Mouse (Mus musculus) adrenal gland, postnatal 36 days (tissue): ENCODE measurements around the gene Smim9. TPM values are rescaled to one million over a fixed set of nuclear protein-coding genes. Genes with fewer than 3 reads are reported as not detected.

Experiments
- DNase-seq, 2 experiments: peaks; one replicate each; pipeline ENCODE4 v3.0.0; 2021; ENCODE audit warnings: mixed read lengths in 1 of 2
- long read RNA-seq, 2 experiments: library from polyadenylated mRNA; stranded (forward); transcript quantifications; one replicate each; pipeline ENCODE4 v2.0.0; 2021; ENCODE audit warnings: borderline sequencing depth in 2 of 2
- total RNA-seq, 2 experiments: library from RNA; stranded (reverse); gene quantifications; 2 replicates each; pipeline ENCODE4 v1.2.3; 2021

Smim9 gene
- not detected for total RNA-seq
- long read RNA-seq, experiment 1: 0 reads
- long read RNA-seq, experiment 2: 0 reads

DNA sequence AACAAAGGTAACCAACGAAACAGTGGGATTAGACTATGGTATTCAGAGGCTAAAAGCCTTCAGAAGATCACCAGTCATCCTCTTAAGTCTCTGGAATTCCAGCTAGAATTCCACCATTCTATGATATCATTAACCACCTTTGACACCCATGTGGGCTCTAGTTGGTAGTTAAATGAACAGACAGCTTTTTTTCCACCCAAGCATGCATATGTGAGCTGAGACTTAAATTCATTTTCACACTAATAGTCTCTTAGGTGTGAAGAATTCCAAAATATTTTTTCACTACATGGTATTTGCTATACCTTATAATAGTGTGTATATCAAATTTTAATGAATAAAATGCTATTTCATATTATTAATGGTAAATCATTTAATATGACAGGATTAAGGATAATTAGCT, at the start of gene Smim9:
Smim9 (minus strand) TSS at position 101 of the 400 bp plus-strand sequence.
- no peak for DNase-seq

DNA sequence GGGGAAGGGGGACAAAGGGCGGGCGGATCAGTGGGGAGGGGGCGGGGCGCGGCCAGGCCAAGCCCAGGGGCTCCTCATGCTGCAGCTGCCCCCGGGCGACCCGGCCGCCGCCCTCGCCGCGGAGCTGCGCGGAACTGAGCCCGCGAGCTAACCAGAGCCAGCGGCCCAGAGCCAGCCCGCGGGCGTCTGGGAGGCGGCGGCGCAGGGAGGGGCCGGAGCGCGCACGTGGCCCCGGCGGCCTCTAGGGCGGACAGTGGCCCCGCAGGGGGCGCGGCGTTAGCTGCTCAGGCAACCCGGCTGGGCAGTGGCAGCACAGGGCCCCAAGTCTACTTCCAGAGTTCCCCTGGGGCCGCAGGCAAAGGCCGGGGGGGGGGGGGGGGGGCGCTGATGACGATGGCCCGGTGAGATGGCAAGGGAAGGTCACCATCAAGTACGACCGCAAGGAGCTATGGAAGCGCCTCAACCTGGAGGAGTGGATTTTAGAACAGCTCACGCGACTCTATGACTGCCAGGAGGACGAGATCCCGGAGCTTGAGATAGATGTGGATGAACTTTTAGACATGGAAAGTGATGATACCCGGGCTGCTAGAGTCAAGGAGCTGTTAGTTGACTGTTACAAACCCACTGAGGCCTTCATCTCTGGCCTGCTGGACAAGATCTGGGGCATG, 7.9 kb downstream of the Smim9 start:
- peak; percentile 56 to 75 for DNase-seq

DNA sequence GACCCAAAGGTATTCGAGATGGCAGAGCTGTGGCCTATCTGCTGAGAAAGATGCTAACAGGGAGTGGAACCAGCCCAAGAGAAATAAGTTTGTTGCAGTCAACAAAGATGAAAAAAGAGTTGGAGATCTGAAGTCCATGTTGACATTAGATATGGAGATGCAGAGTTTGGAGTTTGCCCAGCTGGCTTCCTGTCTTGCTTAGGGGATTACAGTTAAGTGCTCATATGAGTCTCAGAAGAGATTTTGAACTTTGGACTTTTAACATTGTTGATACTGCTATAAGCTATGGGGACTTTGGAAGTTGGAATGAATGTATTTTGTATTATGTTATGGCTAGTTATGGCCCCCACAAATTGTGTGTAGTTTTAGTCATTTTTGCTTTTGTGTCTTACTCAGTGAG, 11.3 kb downstream of the Smim9 start:
- no peak for DNase-seq

DNA sequence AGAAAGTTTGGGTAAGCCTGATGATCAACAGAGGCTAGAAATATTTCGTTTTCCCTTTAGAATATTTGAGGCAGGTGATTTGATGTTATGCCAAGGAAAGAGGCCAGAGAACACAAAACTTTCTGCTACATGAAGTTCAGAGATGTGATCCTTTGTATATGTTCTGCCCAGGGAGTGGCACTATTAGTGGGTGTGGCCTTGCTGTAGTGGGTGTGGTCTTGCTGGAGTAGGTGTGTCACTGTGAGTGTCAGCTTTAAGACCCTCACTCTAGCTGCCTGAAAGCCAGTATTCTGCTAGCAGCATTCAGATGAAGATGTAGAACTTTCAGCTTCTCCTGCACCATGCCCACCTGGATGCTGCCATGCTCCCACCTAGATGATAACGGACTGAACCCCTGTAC, 13.3 kb downstream of the Smim9 start:
- no peak for DNase-seq

DNA sequence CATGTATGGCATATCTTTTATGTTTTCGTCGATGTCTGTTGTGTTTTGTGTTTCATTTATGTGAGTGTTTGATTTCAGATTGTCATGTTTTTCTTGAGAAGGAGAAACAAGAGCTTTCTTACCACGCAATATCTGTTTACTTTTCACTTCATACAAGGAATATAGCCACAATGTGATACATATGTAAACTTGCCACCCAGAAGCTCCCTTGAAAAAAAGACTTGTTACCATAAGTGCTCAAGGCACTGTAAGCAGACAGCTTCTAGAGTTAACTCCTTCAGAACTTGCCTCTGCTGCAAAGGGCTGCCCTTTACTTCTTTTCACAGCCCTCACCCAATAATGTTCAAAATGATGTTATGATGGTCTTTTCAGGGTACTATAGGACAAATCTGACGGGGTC, 15.2 kb downstream of the Smim9 start:
- DNase-seq: no peak

DNA sequence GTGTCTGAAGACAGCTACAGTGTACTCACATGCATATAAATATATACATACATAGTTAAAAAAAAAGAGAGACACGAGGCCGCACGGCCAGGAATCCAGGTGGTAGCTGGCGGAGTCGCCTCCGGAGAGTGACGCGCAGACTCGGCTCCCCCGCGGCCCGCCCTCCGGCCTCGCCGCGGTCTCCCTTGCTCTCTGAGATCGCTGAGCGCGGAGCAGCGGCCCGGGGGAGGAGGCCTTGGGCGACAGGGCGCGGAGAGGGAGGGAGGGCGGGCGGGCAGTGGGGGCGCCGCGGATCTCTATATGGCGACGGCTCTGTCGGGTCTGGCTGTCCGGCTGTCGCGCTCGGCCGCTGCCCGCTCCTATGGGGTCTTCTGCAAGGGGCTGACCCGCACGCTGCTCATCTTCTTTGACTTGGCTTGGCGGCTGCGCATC, 20.4 kb downstream of the Smim9 start:
- DNase-seq: peak; percentile 53 to 64

DNA sequence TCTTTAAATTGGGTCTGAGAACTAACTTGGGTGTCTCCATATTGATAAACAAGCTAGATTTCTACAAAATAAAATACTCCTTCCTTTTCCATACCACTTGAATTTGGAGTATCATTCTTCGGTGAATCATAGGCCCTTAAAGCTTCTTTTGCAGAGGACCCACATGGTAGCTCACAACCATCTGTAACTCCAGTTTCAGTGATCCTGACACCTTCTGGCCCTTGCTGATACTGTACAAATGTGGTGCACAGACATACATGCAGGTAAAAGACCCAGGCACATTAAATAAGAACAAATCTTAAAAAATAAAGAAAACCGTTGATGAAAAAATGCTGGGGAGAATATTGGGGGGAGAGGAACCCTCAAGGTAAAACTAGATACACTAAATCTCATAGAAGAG, 25.4 kb downstream of the Smim9 start:
- DNase-seq: no peak

DNA sequence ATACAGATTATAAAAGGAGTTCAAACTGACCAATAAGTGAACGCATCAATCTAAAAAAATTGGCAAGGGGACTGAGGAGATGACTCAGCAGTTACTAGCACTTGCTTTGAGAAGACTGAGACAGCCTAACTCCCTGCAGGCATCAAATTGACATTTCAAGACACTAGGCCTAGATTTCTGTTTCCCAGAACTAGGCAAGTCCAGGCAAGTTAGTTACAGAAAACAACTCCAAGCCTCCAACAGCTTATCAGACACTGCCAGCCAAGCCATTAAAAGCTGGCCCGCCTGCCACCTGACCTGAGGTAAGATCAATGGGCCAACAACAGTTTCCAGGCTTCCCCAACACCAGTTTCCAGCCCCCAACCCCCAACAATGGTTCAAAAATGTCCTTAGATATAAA, 25.8 kb downstream of the Smim9 start:
- no peak for DNase-seq

DNA sequence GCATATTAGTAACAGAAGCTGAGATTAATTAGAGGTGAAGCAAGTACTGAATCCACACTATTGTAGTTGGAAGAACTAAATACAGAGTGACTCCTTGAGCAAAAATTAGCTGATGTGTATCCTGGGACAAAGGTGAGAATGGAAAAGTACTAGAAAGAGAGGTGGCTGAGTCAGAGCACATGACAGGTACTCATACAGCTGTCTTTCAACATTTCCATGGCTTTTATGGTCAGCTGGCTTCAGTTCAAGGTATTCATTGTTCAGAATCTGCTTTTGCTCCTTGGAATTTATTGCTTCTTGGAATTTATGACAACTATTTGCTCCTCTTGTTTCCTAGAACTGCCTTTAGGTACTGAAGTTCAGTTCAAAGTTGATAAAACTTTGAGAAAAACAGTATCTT, 26.6 kb downstream of the Smim9 start:
- no peak for DNase-seq

DNA sequence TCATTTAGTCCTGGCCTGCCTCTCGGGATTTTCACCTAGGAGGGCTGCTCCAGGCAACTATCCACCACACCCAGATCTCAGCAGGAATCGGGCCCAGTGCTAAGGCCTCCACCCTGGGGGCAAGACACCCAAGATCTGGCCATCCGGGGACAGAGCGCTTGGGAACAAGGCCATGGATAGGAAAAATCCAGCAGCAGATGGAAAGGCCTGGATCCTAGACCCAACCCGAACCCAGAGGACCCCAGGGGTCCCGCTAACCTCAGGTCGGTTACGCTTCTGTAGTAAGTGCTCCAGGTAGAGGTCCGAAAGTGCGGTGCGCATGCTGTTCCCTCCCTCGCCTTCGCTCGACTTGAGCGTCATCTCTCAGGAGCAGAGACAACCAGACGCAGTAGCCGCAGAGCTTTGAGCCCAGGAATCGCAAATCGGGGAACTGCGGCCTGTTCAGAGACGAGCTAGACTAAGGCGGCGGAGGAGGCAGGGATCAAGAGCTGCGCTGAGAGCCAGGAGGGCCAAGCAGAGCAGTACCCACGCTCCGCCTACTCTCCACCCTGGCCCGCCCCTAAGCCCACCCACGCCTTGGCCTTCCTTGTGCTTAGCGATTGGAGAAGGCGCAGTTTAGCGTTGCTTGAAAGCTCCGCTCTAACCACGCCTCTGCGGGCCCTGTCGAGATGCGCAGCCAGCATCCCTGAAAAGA, 33.0 kb downstream of the Smim9 start, which contains the start of gene Mpp1:
Mpp1 (minus strand) TSS at position 550 of the 694 bp plus-strand sequence.
- DNase-seq: peak; percentile 83 to 87

DNA sequence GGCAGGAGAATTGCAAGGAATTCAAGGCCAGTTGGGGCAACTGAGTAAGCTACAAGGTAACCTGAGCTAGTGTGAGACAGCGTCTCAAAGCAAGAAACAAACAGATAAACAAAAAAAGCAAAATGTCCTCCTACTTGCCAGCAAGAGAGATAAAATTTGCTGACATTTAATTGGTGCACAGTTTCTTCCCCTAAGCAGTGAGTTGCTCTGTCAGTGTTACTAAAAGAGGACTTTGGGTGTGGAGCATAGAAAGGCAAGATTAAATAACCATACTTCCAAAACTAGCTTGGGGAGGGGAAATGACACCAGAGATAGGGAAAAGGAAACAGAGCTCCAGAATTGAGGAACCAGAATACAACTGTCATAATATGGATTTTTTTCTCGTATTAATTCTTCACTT, 34.1 kb downstream of the Smim9 start:
- DNase-seq: no peak

DNA sequence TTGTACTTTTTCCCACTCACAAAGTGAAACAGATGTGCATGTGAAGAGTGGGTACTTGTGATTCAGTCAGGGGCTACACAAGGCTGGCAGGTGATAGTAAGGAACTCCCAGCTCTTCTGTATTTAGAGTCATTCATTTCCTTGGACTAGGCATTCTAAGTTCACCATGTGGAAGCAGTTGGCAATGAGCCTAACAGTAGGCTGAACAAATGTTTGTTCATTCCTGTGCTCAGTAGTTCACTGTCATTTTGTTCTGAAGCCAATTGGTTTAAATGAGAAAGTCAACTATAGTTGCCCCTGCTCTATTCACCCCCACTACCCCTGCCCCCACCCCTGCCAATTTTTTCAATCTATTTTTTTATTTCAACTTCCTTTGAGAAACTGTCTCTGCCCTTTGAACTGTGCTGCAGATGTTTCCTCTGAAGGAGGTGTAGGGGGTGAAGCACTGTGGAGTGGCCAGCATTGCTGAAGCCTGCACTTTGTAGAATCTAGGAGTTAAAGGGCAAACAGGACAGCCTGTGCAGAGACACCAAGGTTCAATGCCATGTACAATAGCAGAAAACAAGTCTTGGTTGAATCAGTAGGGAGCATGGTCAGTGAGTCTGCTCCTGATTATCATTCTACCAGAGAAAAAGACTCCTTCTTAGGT, 35.1 kb downstream of the Smim9 start:
- peak; percentile 9 to 18 for DNase-seq

DNA sequence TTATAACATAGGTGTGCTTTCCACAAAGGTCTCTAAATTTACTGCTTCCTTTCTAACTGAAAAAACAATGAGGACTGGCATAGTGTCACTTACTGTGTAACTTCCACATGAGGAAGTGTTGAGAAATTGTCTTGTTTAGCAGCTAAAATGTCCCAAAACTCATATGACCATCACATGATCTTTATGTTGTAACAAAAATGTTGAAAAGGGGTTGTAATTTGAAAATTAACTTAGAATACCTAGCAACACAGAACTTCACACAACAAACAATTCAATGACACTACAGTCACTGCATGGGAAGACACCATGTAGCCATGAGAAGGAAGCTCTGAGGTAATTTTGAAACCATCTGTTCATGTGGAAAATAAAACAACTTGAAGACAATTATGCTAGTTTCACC, 36.7 kb downstream of the Smim9 start:
- no peak for DNase-seq

DNA sequence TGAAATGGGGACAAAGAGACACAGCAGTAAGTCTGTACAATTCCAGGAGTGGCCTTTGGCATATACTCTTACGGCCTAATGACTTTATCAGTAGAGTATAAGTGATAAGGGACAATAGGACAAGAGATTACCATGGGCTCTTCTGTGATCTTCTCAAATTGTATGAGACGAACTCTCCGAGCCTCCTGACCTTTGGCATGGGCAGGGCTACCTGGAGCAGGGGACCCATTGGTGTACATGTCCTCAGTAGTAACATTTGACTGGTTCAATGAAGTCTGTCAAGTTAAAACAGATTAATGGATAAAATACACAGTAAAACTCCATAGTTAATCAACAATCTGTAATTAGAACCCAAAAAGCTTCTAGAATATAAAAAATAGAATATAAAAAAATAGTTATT, 38.0 kb downstream of the Smim9 start:
- no peak for DNase-seq

DNA sequence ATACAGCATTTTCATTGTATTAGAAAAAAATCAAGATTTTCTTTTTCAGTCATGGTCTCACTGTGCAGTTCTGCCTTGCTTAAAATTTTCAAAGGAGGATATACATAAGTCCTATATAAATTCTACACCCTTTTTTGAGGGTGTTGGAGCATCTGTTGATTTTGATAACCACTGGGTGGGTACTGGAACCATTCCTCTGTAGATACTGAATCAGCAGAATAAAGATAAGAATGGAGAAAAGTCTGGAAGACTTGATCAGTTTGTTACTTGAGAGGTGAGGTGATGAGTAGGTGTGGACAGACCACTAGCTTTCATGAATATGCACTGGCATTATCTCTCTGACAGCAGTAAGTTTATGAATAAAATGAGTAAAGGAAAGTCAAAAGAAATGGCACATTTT, 48.0 kb downstream of the Smim9 start:
- DNase-seq: no peak

DNA sequence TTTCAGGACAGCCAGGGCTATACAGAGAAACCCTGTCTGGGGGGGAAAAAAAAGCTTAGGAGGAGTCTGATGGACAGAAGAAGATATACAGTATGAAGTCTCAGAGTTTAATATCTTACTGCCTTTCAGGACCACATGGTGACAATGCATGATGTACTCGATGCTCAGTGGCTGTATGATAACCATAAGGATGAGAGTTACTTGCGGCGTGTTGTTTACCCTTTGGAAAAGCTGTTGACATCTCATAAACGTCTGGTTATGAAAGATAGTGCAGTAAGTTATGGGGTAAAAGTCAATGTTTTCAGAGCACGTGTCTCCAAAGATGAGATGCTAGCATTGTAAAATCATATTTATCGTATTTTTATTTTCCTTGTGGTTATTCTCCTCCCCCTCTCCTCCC, 61.3 kb downstream of the Smim9 start:
- DNase-seq: no peak

DNA sequence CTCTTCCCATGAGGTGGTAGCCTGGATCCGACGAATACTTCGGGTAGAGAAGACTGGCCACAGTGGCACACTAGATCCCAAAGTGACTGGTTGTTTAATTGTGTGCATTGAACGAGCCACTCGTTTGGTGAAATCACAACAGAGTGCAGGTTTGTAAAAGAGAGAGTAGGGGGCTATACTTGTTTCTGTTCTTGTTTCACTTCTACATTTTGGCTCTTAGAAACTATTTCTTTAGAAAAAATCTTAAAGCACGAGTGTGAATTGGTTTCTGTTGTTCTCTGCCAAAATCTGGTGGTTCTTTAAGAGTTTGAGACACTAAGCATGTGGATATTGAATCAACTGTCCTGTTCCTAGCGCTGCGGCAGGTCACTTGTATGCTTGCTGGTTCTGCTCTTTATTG, 64.8 kb downstream of the Smim9 start:
- DNase-seq: no peak

DNA sequence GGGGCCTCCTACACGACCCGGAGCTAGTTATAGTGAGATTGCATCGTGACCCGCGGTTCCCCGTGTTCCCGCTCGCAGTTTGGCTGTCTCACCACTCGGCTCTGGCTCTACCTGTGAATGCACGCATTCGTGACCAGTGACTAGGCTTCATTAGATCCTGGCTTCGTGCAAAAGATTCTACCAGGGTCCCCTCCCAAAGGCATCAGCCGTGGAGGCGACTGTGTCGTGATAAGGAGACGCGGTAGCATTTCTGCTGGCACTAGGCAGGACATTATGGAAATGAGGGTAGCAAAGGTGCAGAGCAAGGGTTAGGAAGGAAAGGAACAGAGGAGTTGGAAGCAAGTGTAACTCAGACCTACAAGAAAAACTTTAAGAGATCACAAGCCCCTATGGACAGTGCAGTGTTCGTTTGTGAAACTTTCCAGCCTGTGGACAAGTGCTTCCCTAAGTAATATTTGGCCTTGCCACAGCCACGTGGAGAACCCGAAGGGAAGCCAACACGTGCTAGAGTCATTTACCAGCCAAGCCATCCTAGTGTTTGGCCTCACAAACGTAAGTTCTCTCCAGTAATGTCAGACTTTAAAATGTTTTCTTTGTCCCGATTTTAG, 67.3 kb downstream of the Smim9 start:
- peak; percentile 10 to 31 for DNase-seq
